Mouse (Mus musculus): ENCODE results near the gene Cacng6. TPM values are rescaled to one million over a fixed set of nuclear protein-coding genes. Genes with fewer than 3 reads are reported as not detected.

Gene Cacng6
- polyA plus RNA-seq, 1 experiment from 2014 or later = not detected

DNA sequence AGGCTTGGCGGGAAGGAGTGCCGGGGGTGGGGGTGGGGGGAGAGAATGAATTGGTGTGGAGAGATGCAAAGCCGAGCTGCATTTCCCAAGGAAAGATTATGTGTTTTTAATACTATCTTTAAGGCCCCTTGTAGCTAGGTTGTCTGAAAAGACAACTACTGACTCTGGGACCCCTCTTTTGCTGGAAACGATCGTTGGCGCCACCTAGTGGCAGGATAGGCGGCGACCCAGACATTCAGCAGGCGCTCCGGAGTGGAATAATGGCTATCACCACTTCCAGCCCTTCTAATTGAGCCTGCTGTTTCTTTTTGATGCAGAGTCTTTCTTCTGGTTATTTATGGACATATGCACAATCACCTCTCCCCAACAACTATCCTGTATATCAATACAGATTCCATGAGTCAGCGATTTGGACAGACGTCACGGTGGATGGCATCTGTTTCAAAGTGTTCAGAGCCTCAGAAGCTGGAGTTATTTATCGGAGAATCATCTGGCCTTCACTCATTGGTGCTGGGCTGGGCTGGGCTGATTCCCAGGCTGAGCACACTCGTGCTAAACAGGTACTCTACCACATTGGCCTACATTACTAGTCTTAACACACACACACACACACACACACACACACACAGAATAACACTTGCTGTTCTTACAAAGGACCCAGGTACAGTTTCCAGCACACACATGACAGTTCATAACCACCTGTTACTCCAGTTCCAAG lies 24.9 kb downstream of the Cacng6 start:
- 23% methylated on average over 15 of the region's 15 CpGs for WGBS
- peak; percentile 67; the same call in 1 of the 2 replicates for ATAC-seq (ENCODE audit: low FRiP score)
- no peak overlapping the region for H3K9ac ChIP-seq (ENCODE audit: low read length)

DNA sequence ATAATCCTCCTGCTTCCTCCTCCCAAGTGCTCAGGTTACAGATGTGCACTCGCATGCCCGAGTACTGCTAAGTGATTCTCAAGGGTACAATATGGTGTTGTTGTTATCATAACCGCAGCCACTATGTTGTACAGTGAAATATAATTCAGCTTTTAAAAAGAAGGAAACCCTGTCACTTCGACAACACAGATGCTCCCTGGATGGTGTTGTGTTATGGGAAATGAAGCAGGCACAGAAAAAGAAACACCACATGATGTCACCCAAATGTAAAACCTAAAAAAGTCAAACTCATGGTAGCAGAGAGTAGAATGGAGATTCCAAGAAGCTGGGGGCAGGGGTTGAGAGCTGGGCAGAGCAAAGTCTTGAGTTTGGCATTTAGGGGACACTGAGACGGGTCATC lies 26.7 kb downstream of the Cacng6 start:
- no peak for DNase-seq (ENCODE audit: low spot score, missing footprints)
- no peak for ATAC-seq (ENCODE audit: low FRiP score)
- Histone ChIP-seq H3K4me3 (ENCODE audit: low read depth, low read length) (no peak overlapping the region), H3K27ac (ENCODE audit: low read depth, low read length) (no peak overlapping the region), H3K4me1 (ENCODE audit: control insufficient read depth, insufficient read depth, low read length) (no peaks in the 10 kb centered on the region), H3K9ac (ENCODE audit: low read length) (no peak overlapping the region), H3K36me3 (ENCODE audit: control insufficient read depth, insufficient read depth, low read length) (no peaks in the 10 kb centered on the region), H3K27me3 (ENCODE audit: control insufficient read depth, insufficient read depth, low read length) (no peaks in the 10 kb centered on the region), H3K4me2 (no peak overlapping the region), H3K9me3 (ENCODE audit: control insufficient read depth, low read length) (no peaks in the 10 kb centered on the region)
- WGBS = 75% methylated on average over 5 of the region's 5 CpGs

More for the DNA sequence above, 24.9 kb downstream of the Cacng6 start:
- H3K27me3 ChIP-seq (ENCODE audit: control insufficient read depth, insufficient read depth, low read length) = no peaks in the 10 kb centered on the region
- H3K27ac ChIP-seq (ENCODE audit: low read depth, low read length) = no peak overlapping the region
- peak; percentile 97 for DNase-seq (ENCODE audit: low spot score, missing footprints)
- no peak overlapping the region for H3K4me2 ChIP-seq
- no peak overlapping the region for H3K4me3 ChIP-seq (ENCODE audit: low read depth, low read length)
- no peaks in the 10 kb centered on the region for H3K4me1 ChIP-seq (ENCODE audit: control insufficient read depth, insufficient read depth, low read length)
- no peaks in the 10 kb centered on the region for H3K36me3 ChIP-seq (ENCODE audit: control insufficient read depth, insufficient read depth, low read length)
- no peaks in the 10 kb centered on the region for H3K9me3 ChIP-seq (ENCODE audit: control insufficient read depth, low read length)

DNA sequence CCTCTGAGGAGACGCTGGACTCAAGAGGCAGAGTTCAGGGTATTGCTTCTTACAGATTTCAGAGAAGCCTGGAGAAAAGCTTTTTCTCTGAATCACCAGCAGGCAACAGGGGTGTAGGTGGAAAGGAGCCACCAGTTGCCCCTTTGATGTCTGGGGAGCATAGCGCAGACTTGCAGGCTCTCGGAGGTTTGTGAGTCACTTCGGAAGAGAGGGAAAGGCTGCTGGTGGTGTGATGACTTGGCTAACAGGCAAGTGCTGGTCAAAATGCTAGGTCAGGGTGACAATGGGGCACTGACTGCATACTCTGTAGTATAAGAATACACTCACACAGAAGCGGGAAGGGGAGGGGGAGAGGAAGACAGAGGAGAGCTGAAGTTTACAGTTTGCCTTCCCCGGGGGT lies 27.2 kb downstream of the Cacng6 start:
- no peak overlapping the region for H3K27ac ChIP-seq (ENCODE audit: low read depth, low read length)
- no peak overlapping the region for H3K4me2 ChIP-seq
- no peaks in the 10 kb centered on the region for H3K36me3 ChIP-seq (ENCODE audit: control insufficient read depth, insufficient read depth, low read length)
- H3K9ac ChIP-seq (ENCODE audit: low read length) = no peak overlapping the region
- H3K4me1 ChIP-seq (ENCODE audit: control insufficient read depth, insufficient read depth, low read length) = no peaks in the 10 kb centered on the region
- no peak for ATAC-seq (ENCODE audit: low FRiP score)
- H3K9me3 ChIP-seq (ENCODE audit: control insufficient read depth, low read length) = no peaks in the 10 kb centered on the region
- no peaks in the 10 kb centered on the region for H3K27me3 ChIP-seq (ENCODE audit: control insufficient read depth, insufficient read depth, low read length)
- H3K4me3 ChIP-seq (ENCODE audit: low read depth, low read length) = no peak overlapping the region
- no peak for DNase-seq (ENCODE audit: low spot score, missing footprints)
- 59% methylated on average over 6 of the region's 6 CpGs for WGBS

DNA sequence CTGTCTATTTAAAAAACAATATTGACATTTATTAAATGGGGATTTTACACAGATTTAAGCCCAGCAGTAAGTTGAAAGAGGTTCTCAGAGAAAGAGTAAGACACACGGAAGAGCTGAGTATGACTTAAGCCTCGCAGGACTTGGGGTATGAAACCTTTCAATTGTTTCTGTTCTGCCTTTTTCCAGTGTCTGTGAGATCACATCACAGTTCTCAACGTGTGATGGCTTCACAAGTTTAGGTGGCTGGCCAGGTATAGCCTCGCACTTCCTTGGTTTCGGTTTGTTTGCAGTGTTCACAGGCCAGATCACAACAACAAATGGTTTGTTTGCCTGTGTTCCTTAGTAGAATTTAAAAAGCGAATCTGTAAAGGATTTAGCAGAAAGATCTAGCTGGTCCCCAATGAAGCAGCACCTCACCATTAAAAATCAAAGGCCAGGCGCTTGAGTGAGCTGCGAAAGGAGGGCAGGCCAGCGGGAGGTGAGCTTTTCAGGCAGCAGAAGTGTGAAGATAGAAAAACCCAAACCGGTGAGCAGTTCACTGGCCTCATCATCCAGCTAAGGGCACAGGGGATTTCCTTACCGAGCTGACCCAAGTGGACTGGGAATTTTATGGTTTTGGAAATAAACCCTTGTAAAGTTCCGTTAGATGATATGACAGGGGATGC lies 29.0 kb downstream of the Cacng6 start:
- no peak overlapping the region for H3K4me3 ChIP-seq (ENCODE audit: low read depth, low read length)
- no peaks in the 10 kb centered on the region for H3K27me3 ChIP-seq (ENCODE audit: control insufficient read depth, insufficient read depth, low read length)
- no peaks in the 10 kb centered on the region for H3K36me3 ChIP-seq (ENCODE audit: control insufficient read depth, insufficient read depth, low read length)
- no peak overlapping the region for H3K27ac ChIP-seq (ENCODE audit: low read depth, low read length)
- no peaks in the 10 kb centered on the region for H3K4me1 ChIP-seq (ENCODE audit: control insufficient read depth, insufficient read depth, low read length)
- 58% methylated on average over 12 of the region's 12 CpGs for WGBS
- no peak overlapping the region for H3K4me2 ChIP-seq
- no peak overlapping the region for H3K9ac ChIP-seq (ENCODE audit: low read length)
- DNase-seq (ENCODE audit: low spot score, missing footprints) = no peak
- no peaks in the 10 kb centered on the region for H3K9me3 ChIP-seq (ENCODE audit: control insufficient read depth, low read length)
- ATAC-seq (ENCODE audit: low FRiP score) = no peak

DNA sequence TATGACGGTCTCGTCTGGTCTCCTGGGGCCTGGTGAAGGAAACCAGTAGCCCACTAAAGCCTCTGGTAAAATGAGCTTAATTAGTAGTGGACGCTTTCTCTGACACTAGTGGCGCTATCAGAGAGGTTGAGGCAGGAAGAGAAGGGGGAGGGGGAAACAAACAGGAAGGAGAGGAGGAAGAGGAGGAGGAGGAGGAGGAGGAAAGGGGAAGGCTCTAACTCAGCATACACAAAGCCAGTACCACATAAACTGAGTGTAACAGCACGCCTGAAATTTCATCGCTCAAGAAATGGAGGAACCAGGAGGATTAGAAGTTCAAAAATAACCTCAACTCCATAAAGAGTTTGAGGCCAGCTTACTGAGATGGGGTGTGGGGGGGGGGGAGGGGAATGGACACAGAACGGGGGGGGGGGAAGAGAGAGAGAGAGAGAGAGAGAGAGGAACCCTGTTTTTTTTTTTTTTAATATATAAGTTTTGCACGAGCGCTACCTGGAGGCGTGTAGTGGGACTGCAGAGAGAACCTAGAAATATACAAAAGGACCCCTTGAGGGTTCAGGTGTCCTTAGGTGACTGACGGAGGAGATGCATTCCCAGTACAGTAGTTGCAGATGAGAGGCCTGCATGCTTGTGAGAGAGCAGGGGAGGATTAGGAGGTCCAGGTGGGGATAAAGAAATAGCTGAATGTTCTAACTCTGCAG lies 29.6 kb downstream of the Cacng6 start:
- Histone ChIP-seq H3K27ac (ENCODE audit: low read depth, low read length) (no peak overlapping the region), H3K9me3 (ENCODE audit: control insufficient read depth, low read length) (no peaks in the 10 kb centered on the region), H3K9ac (ENCODE audit: low read length) (no peak overlapping the region), H3K4me2 (no peak overlapping the region), H3K36me3 (ENCODE audit: control insufficient read depth, insufficient read depth, low read length) (no peaks in the 10 kb centered on the region), H3K27me3 (ENCODE audit: control insufficient read depth, insufficient read depth, low read length) (no peaks in the 10 kb centered on the region), H3K4me1 (ENCODE audit: control insufficient read depth, insufficient read depth, low read length) (no peaks in the 10 kb centered on the region), H3K4me3 (ENCODE audit: low read depth, low read length) (no peak overlapping the region)
- ATAC-seq (ENCODE audit: low FRiP score) = no peak
- WGBS = 55% methylated on average over 11 of the region's 11 CpGs
- no peak for DNase-seq (ENCODE audit: low spot score, missing footprints)

DNA sequence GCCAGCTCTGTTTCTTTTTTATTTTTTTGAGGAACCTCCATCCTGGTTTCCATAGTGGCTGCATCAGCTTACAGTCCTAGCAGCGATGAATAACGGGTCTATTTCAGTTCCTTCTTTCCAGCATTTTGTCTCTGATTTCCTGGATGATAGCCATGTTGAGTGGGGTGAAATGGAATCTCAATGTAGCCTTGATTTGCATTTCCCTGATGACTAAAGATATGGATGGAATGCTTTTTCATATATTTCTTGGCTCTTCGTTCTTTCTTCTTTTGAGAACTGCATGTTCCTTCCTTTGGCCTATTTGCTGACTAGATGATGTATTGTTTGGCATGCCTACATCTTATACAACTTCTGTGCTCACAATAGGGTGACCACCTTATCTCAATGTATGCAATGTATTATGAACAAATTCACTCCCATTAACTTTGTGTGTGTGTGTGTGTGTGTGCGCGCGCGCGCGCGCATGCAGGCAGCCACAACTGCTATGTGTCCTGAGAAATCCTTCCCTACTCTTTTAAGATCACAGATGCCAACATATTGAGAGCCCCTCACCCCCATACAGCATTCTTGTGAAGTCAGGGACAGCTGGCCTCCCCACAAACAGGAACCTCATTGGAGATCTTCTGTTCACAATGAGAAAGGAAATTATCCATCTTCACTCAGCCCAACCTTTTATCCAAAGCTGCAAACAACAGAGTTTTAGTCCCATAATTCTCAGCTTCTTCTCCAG lies 33.3 kb downstream of the Cacng6 start:
- 97% methylated on average over 10 of the region's 10 CpGs for WGBS
- DNase-seq (ENCODE audit: low spot score, missing footprints) (no peak), ATAC-seq (ENCODE audit: low FRiP score) (no peak)
- Histone ChIP-seq H3K4me2 (no peak overlapping the region), H3K4me1 (ENCODE audit: control insufficient read depth, insufficient read depth, low read length) (no peaks in the 10 kb centered on the region), H3K27ac (ENCODE audit: low read depth, low read length) (no peak overlapping the region), H3K9ac (ENCODE audit: low read length) (no peak overlapping the region), H3K4me3 (ENCODE audit: low read depth, low read length) (no peak overlapping the region), H3K9me3 (ENCODE audit: control insufficient read depth, low read length) (no peaks in the 10 kb centered on the region; the same call in 1 of the 2 replicates), H3K27me3 (ENCODE audit: control insufficient read depth, insufficient read depth, low read length) (no peaks in the 10 kb centered on the region), H3K36me3 (ENCODE audit: control insufficient read depth, insufficient read depth, low read length) (no peaks in the 10 kb centered on the region)

DNA sequence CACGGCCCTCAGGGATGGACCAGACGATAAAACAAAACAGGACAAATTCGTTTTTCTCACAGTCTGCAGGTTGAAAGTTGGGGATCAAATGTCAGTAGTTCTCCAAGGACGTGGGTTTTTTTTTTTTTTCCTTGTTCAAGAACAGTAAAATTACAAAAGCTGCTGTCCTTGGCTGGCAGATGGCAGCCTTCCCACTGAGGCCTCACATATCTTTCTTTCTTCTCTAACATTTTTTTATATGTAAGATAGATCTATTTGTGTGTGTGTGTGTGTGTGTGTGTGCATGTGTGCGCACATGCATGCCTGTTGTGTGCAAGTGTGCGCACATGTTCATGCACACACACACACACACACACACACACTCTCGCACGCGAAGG lies 33.8 kb downstream of the Cacng6 start:
- WGBS = 77% methylated on average over 9 of the region's 9 CpGs
- Histone ChIP-seq H3K36me3 (ENCODE audit: control insufficient read depth, insufficient read depth, low read length) (no peaks in the 10 kb centered on the region), H3K4me2 (no peak overlapping the region), H3K4me1 (ENCODE audit: control insufficient read depth, insufficient read depth, low read length) (no peaks in the 10 kb centered on the region), H3K9me3 (ENCODE audit: control insufficient read depth, low read length) (no peaks in the 10 kb centered on the region; the same call in 1 of the 2 replicates), H3K9ac (ENCODE audit: low read length) (no peak overlapping the region), H3K27ac (ENCODE audit: low read depth, low read length) (no peak overlapping the region), H3K4me3 (ENCODE audit: low read depth, low read length) (no peak overlapping the region), H3K27me3 (ENCODE audit: control insufficient read depth, insufficient read depth, low read length) (no peaks in the 10 kb centered on the region)
- ATAC-seq (ENCODE audit: low FRiP score) (no peak), DNase-seq (ENCODE audit: low spot score, missing footprints) (no peak)

DNA sequence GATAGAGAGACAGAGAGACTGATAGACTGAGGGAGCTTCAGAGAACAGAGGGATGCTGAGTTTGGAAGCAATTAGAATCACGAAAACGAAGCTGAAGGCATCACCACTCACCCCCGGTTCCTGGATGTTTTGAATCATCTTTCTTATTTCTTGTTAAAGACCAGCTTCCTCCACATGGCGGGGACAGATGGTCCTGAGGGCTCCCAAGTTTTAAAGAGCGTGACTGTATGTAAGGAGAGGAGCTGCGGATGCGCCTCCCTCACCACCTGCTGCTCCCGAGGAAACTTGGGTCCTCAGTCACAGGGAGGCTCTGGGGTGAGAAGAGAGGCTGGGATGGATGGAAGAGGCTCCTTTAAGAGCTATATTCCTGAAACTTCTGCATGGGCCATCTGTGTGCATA lies 36.3 kb downstream of the Cacng6 start:
- Histone ChIP-seq H3K36me3 (ENCODE audit: control insufficient read depth, insufficient read depth, low read length) (no peaks in the 10 kb centered on the region), H3K9me3 (ENCODE audit: control insufficient read depth, low read length) (no peaks in the 10 kb centered on the region; the same call in 1 of the 2 replicates), H3K27me3 (ENCODE audit: control insufficient read depth, insufficient read depth, low read length) (no peaks in the 10 kb centered on the region), H3K4me2 (no peak overlapping the region), H3K27ac (ENCODE audit: low read depth, low read length) (no peak overlapping the region), H3K4me1 (ENCODE audit: control insufficient read depth, insufficient read depth, low read length) (no peaks in the 10 kb centered on the region), H3K4me3 (ENCODE audit: low read depth, low read length) (no peak overlapping the region), H3K9ac (ENCODE audit: low read length) (no peak overlapping the region)
- ATAC-seq (ENCODE audit: low FRiP score) = no peak
- no peak for DNase-seq (ENCODE audit: low spot score, missing footprints)
- WGBS = 88% methylated on average over 8 of the region's 8 CpGs
